Mouse (Mus musculus) intestine, postnatal 0 days (tissue): ENCODE measurements around the gene Wdr95. TPM values are rescaled to one million over a fixed set of nuclear protein-coding genes. Genes with fewer than 3 reads are reported as not detected.
A peak's percentile ranks its signal among the peaks of the same experiment; 100 is the strongest.

Experiments used
- ATAC-seq: fragments of 200-750 bp; cut with Nextera tagmentation; 2 replicates; pipeline ENCODE4 v1.8.0; 2017; ENCODE audit warnings: mild to moderate bottlenecking, moderate TSS enrichment, moderate library complexity
- H3K27ac ChIP-seq: fragments of 300-500 bp; sonication (generic); 2 replicates; pipeline ENCODE4 v1.5.1; 2014; ENCODE audit warnings: mild to moderate bottlenecking, low read depth, low read length, moderate library complexity
- H3K27me3 ChIP-seq: fragments of 300-500 bp; sonication (generic); replicated peaks from 2 replicates; pipeline ENCODE4 v1.6.1; 2014; ENCODE audit warnings: low read length, mixed read lengths; ENCODE audit not compliant: control insufficient read depth, insufficient read depth
- H3K36me3 ChIP-seq: fragments of 300-500 bp; sonication (generic); 2 replicates; pipeline ENCODE4 v1.6.1; 2014; ENCODE audit warnings: mild to moderate bottlenecking, moderate library complexity; ENCODE audit not compliant: control insufficient read depth, insufficient read depth
- H3K4me1 ChIP-seq: fragments of 300-500 bp; sonication (generic); replicated peaks from 2 replicates; pipeline ENCODE4 v1.6.1; 2014; ENCODE audit warnings: antibody characterized with exemption, low read length, mixed read lengths; ENCODE audit not compliant: control insufficient read depth, insufficient read depth
- H3K4me2 ChIP-seq: fragments of 300-500 bp; sonication (generic); replicated peaks from 2 replicates; pipeline ENCODE4 v1.6.1; 2014; ENCODE audit warnings: low read depth, mild to moderate bottlenecking, moderate library complexity
- H3K4me3 ChIP-seq: fragments of 300-500 bp; sonication (generic); 2 replicates; pipeline ENCODE4 v1.5.1; 2014; ENCODE audit warnings: low read depth, low read length
- H3K9ac ChIP-seq: fragments of 300-500 bp; sonication (generic); 2 replicates; pipeline ENCODE4 v1.6.1; 2014; ENCODE audit warnings: mild to moderate bottlenecking, low read depth, low read length
- H3K9me3 ChIP-seq: fragments of 300-500 bp; sonication (generic); 2 replicates; pipeline ENCODE4 v1.6.1; 2016; ENCODE audit warnings: mixed run types; ENCODE audit not compliant: control insufficient read depth
- CTCF ChIP-seq: sonication (generic); IDR thresholded peaks from 2 replicates; pipeline ENCODE4 v1.5.1; 2016; ENCODE audit warnings: low read depth, mild to moderate bottlenecking, control low read depth, antibody characterized with exemption, moderate library complexity
- WGBS: fragments of 180-500 bp; shearing (Covaris S2); extraction: QIAGEN DNeasy Blood & Tissue Kit; methylation state at CpG from one replicate; pipeline ENCODE4 v1.1.7; 2014; 5-methylcytosine and 5-hydroxymethylcytosine counted together
- polyA plus RNA-seq: library from polyadenylated mRNA; unstranded; fragments of >200 nt; fragmentation: Nextera tagmentation; extraction: Ambion mirVana; gene quantifications from 2 replicates; pipeline ENCODE4 v1.2.1, GENCODE M21; 2015

The Wdr95 gene
- polyA plus RNA-seq, 1 experiment from 2014 or later, result not detected

GRCm38 (mm10) chr5:149617776-149618425 lies 89.4 kb downstream of the Wdr95 start:
- Histone ChIP-seq H3K4me2 (no peak overlapping the region), H3K9me3 (no peaks in the 10 kb centered on the region), H3K9ac (no peak overlapping the region), H3K4me3 (no peak overlapping the region), H3K27ac (no peak overlapping the region), H3K4me1 (no peaks in the 10 kb centered on the region), H3K27me3 (no peaks in the 10 kb centered on the region), H3K36me3 (peaks cover 63% of the 10 kb centered on the region)
- WGBS, result 92% methylated on average over 6 of the region's 6 CpGs
- TF ChIP-seq CTCF, result no peak
- ATAC-seq, result no peak

GRCm38 (mm10) chr5:149622152-149622551 lies 93.7 kb downstream of the Wdr95 start:
- Histone ChIP-seq H3K4me3 (no peak overlapping the region), H3K27ac (no peak overlapping the region), H3K9ac (no peak overlapping the region), H3K4me1 (no peaks in the 10 kb centered on the region), H3K9me3 (no peaks in the 10 kb centered on the region), H3K27me3 (no peaks in the 10 kb centered on the region), H3K36me3 (peaks cover 86% of the 10 kb centered on the region), H3K4me2 (no peak overlapping the region)
- WGBS, result 54% methylated on average over 7 of the region's 7 CpGs
- TF ChIP-seq CTCF, result no peak
- ATAC-seq, result no peak

- Histone ChIP-seq H3K4me1 (no peaks in the 10 kb centered on the region), H3K4me3 (no peak overlapping the region), H3K9me3 (no peaks in the 10 kb centered on the region), H3K9ac (no peak overlapping the region), H3K27ac (no peak overlapping the region), H3K27me3 (no peaks in the 10 kb centered on the region), H3K36me3 (peaks cover 86% of the 10 kb centered on the region), H3K4me2 (no peak overlapping the region)
- TF ChIP-seq CTCF, result no peak
- no peak for ATAC-seq
- WGBS, result 28% methylated on average over 6 of the region's 6 CpGs
Observed at GRCm38 (mm10) chr5:149622644-149623043, 94.2 kb downstream of the Wdr95 start.

GRCm38 (mm10) chr5:149623815-149624675 lies 95.6 kb downstream of the Wdr95 start:
- Histone ChIP-seq H3K27ac (no peak overlapping the region), H3K4me1 (no peaks in the 10 kb centered on the region), H3K9me3 (no peaks in the 10 kb centered on the region), H3K27me3 (no peaks in the 10 kb centered on the region), H3K4me3 (no peak overlapping the region), H3K36me3 (peaks cover 83% of the 10 kb centered on the region), H3K9ac (no peak overlapping the region), H3K4me2 (no peak overlapping the region)
- WGBS, result 74% methylated on average over 8 of the region's 8 CpGs
- ATAC-seq, result no peak
- no peak for TF ChIP-seq CTCF

- H3K4me3 ChIP-seq, result no peak overlapping the region
- WGBS, result 93% methylated on average over 3 of the region's 3 CpGs
- peaks cover 83% of the 10 kb centered on the region for H3K36me3 ChIP-seq
- no peak overlapping the region for H3K9ac ChIP-seq
- no peaks in the 10 kb centered on the region for H3K4me1 ChIP-seq
- no peaks in the 10 kb centered on the region for H3K27me3 ChIP-seq
- no peak for TF ChIP-seq CTCF
- ATAC-seq, result no peak
- H3K4me2 ChIP-seq, result no peak overlapping the region
- H3K27ac ChIP-seq, result no peak overlapping the region
- H3K9me3 ChIP-seq, result no peaks in the 10 kb centered on the region
Observed at GRCm38 (mm10) chr5:149625547-149625946, 97.1 kb downstream of the Wdr95 start.

- Histone ChIP-seq H3K9me3 (no peaks in the 10 kb centered on the region), H3K4me2 (peak overlapping the region; percentile 97), H3K9ac (no peak overlapping the region), H3K4me3 (peak overlapping the region; percentile 80), H3K27ac (no peak overlapping the region), H3K27me3 (no peaks in the 10 kb centered on the region), H3K36me3 (peaks cover 27% of the 10 kb centered on the region), H3K4me1 (no peaks in the 10 kb centered on the region)
- no peak for TF ChIP-seq CTCF
- ATAC-seq, result no peak
- 44% methylated on average over 11 of the region's 11 CpGs for WGBS
Observed at GRCm38 (mm10) chr5:149634409-149635035, 106.0 kb downstream of the Wdr95 start.
